Mouse (Mus musculus) fibroblast of lung, adult 2 months (primary cell): ENCODE measurements around the gene Tspan13.

Source experiments
- DNase-seq: peaks from one replicate; pipeline ENCODE4 v3.0.0-alpha.2; 2011; ENCODE audit warnings: low read depth

Tspan13 gene

DNA sequence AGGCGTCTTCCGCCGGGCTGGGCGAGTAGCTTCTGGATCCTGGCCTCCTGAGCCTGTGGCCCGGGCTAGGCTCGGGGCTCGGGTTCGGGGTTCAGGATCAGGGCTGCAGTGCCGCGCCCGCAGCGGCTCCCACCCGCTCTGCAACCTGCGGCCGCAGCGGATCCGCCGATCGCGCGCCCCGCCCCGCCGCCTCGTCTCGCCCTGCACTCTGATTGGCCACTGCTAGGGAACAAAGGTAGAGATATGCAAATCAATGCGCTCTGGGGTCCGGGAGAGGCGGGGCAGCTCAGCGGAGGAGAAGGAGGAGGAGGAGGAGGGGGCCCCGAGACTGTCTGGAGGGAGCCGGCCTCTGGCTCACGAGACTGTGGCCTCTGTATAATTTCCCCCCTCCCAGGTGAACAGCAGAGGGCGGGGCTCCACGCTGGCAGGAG is at the start of gene Tspan13:
Gene Tspan13 (minus strand): TSS at position 153 of the 431 bp plus-strand sequence.
- no peak for DNase-seq

GRCm38 (mm10) chr12:36091964-36092363 is 49.7 kb upstream of the Tspan13 start:
- no peak for DNase-seq

DNA sequence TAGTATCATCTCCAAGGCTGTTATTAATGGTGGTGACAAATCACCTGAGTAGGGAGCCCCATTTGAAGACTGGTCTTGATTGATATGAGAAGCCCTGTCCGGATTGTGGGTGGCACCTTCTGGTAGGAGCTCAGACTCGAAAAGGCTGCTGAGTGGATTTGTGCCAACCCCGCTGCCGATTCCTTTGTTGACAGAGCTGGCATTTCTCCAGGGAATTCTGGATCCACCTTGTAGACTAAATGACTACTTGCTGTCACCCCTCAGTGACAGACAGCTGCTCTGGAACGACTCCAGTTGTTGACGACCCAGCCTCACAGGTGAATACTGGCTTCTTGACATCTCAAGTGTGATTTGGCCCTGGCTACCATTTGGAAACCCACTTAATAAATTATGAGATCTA is 46.9 kb upstream of the Tspan13 start:
- no peak for DNase-seq

DNA sequence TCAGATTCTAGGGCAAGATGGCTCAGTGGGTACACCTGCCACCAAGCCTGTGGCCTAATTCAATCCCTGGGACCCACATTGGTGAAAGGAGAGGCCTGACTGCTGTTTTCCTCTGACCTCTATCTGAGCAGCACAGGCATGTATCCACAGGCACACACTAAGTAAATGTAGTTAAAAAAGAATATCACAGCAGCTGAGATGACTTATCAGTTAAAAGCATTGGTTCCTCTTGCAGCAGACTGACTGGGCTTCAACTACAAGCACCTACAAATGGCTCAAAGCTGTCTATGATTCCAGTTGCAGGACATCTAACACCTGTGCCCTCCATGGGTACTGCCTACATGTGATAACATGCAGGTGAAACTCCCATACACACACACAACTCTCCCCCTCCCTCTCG is 46.5 kb upstream of the Tspan13 start:
- DNase-seq, result no peak

DNA sequence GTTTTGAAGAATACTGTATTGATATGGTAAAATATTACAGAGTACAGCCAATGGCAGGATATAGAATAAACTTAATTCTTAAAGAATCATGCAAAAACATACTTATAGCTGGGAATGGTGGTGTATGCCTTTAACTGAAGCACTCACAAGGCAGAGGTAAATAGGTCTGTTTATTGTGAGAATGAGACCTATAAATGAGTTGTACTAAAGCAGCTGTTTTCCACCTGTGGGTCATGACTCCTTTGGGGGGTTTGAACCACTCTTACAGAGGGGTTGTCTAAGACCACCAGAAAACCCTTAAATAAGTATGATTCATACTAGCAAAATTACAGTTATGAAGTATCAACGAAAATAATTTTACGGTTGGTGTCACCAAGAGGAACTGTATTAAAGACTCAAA is 43.1 kb upstream of the Tspan13 start:
- DNase-seq, result no peak

- DNase-seq, result no peak
Observed at GRCm38 (mm10) chr12:36078101-36078899, 36.0 kb upstream of the Tspan13 start.

GRCm38 (mm10) chr12:36072860-36073259 is 30.6 kb upstream of the Tspan13 start:
- DNase-seq, result no peak

- no peak for DNase-seq
Observed at GRCm38 (mm10) chr12:36070231-36070630, 27.9 kb upstream of the Tspan13 start.

DNA sequence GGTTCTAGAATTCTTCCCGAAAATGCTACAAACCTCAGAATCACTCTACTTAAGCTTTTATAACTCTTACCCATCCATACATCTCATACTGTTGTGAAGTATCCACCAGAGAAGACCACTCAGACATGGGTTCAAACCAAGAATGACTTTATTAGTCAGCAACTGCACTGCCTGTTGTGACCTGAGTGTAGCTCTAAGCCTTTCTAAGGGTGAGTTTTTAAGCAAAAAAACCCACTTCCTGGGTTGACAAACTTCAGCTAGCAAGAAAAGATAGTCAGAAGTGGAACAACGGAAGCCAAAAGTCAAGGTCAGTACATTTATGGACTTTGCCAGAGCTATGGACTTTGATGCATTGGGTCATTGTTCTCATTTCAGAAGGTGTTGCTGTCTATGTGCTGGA is 25.2 kb upstream of the Tspan13 start:
- DNase-seq, result no peak

- no peak for DNase-seq
Observed at GRCm38 (mm10) chr12:36065911-36066310, 23.6 kb upstream of the Tspan13 start.

GRCm38 (mm10) chr12:36057699-36058098 is 15.4 kb upstream of the Tspan13 start:
- DNase-seq, result no peak

DNA sequence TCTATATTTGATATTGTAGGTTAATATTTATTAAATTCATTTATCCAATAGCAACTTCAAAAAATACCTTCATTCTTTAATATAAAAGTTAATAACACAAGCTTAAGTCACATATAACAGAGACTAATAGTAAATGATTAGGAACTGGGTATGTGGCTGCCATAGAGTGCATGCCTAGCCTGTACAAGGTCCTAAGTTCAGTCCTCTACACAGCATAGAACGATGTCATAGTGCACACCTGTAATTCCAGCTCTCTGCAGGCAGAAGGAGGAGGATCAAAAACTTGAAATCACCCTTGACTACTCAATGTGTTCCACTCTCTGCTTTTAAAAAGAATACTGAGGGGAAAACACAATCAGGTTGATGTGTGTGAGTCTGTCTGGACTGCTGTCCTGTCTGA is 8.0 kb upstream of the Tspan13 start:
- DNase-seq, result no peak

GRCm38 (mm10) chr12:36047593-36047992 is 5.3 kb upstream of the Tspan13 start:
- DNase-seq, result peak; percentile 13

GRCm38 (mm10) chr12:36046196-36046595 is 3.9 kb upstream of the Tspan13 start:
- DNase-seq, result no peak

- no peak for DNase-seq
Observed at GRCm38 (mm10) chr12:36044691-36045090, 2.4 kb upstream of the Tspan13 start.

DNA sequence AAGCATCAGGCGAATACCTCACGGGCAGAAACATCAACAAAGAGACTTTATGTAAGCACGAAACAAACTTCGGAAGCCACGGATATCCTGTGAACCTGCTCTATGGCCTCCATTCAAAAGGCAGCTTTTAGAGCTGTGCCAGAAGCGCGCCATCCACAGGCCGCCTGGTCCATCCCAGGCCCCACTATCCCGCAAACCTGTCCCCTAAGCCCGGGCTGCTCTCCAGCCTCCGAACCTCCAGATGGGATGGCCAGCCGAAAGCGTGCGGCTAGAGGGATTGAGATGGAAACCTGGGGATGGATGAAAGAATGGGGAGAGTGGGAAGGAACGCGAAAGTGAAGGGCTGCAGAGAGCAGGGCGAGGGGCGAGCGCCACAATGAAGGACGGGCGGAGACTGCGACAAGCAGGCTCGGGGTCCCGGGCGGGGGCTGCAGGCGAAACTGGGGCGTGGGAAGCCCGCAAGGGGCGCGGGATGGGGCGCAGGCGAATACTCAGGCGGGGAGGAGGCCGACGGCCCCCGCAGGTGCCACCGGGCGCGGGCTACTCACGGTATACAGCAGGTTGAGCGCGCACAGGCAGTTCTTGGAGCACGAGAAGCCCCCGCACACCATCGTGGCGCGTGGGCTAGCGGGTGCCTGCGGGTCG is 475 bp downstream of the Tspan13 start:
- DNase-seq, result no peak

- DNase-seq, result no peak
Observed at GRCm38 (mm10) chr12:36041281-36041589, 1.1 kb downstream of the Tspan13 start.

DNA sequence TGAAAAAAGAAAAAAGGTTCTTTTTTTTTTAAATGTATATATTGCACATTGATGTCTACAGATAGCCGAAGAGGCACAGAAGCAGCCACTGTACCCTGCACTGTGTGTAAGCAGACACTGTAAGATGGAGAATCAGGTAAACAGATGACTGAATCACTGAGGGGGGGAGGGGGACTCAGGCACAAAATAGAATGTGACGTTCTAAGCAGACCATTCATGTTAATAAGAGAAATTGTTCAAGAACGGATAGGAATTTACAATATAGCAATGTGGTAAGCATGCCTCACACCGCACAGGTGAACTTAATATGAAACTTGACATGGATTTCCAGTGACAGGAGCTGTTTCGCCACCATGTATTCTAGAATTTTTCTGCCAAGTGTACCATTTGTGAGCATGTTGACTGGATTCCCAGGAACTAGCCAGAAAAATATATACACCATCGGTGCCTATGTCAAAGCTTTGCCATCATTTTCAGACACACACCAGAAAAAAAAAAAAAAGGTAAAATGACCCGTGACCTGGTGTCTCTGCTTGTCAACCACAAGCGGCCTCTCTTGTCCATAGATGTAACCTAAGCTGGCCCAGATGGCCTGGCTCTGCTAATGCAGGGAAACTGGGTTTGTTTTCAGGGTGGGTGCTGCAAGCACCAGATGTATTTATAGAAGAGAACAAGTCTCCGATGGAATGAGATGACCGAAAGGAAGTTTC is 1.6 kb downstream of the Tspan13 start:
- no peak for DNase-seq

GRCm38 (mm10) chr12:36039541-36040084 is 2.7 kb downstream of the Tspan13 start:
- DNase-seq, result no peak

DNA sequence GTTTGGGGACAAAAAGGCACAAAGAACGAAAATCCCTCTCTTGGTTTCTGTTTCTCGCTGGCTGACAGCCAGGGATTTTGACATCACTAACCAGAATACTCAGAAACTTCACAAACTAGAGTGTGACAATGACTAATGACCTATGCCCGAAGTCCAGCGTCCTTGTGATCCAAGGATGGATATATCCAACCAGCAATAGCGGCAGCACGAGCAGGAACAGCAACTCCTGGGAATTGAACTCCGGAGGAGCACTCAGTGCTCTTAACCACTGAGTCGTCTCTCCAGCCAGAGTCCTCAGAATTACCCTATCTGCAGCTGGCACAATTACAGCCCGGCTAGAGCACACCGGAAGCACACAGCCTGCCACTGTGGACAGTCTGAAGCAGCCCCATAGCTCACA is 5.5 kb downstream of the Tspan13 start:
- no peak for DNase-seq

DNA sequence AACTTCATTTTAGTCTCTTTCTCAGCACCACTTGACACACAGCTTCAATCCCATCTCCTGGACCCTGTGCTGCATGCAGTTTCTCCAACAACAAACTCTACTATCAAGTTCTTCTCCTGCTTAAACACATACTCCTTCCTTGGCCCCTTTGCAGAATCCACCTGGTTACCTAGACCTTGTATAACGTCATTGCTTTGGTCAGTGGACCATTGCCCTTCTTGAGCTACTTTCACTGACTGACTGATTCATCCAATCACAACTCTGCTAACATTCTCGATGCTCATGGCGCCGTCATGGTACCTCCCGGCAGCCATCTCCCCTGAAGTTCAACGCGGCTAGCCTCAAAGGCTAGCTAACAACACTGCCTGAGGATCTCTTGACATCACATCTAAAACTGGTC is 6.2 kb downstream of the Tspan13 start:
- no peak for DNase-seq

- no peak for DNase-seq
Observed at GRCm38 (mm10) chr12:36035501-36035900, 6.8 kb downstream of the Tspan13 start.

GRCm38 (mm10) chr12:36032419-36032818 is 9.9 kb downstream of the Tspan13 start:
- DNase-seq, result no peak
